Mouse (Mus musculus) small intestine, adult 2 months (tissue): ENCODE measurements at regions not wholly inside any gene's neighbourhood (a gene's known extent, or its start where the extent isn't known, plus 50 kb on each side); places are given as distances from the start of the nearest gene placed in this dataset.

Experiments used
- CTCF ChIP-seq: fragments of 200-500 bp; IDR thresholded peaks from 2 replicates; pipeline ENCODE4 v1.5.1; 2012; ENCODE audit warnings: low read depth, mild to moderate bottlenecking, control low read depth, inconsistent platforms, low read length, moderate library complexity, mixed read lengths; ENCODE audit not compliant: insufficient replicate concordance, insufficient read length; ENCODE audit errors: extremely low read depth
- POLR2A ChIP-seq: fragments of 200-500 bp; IDR thresholded peaks from 2 replicates; pipeline ENCODE4 v1.6.1; 2012; ENCODE audit warnings: low read depth, mild to moderate bottlenecking, control low read depth, inconsistent platforms, low read length, moderate library complexity

GRCm38 (mm10) chr19:21179886-21180285, 92.2 kb upstream of the Zfand5 start:
- no peak for TF ChIP-seq POLR2A
- no peak for TF ChIP-seq CTCF
